Mouse (Mus musculus) heart, adult 8-10 months (tissue): ENCODE results near the gene Olfr1375. TPM values are rescaled to one million over a fixed set of nuclear protein-coding genes. Genes with fewer than 3 reads are reported as not detected.

Source experiments
- total RNA-seq, 4 experiments: library from RNA; stranded (reverse); gene quantifications; 2 replicates each; pipeline ENCODE4 v1.2.4; 2022

Olfr1375 gene
- total RNA-seq, 4 experiments from 2014 or later = not detected

Other genes with a start within 250 kb of the Olfr1375 start
- gene Zfp354c, start 220.4 kb upstream of the Olfr1375 start, total RNA-seq = 1 to 10 TPM; 2.3 to 3.6 (median 2.5) TPM
- 1 to 10 TPM; 1.2 to 2.1 (median 1.7) TPM for gene Zfp879, start 206.6 kb upstream of the Olfr1375 start, total RNA-seq
- gene Grm6, start 197.4 kb upstream of the Olfr1375 start, total RNA-seq = not detected
- 1 to 10 TPM in 1 of 4 experiments, under 1 TPM in 3; 0.41 to 1.8 (median 0.85) TPM for gene Zfp454, start 160.5 kb upstream of the Olfr1375 start, total RNA-seq
- gene Zfp2, start 131.9 kb upstream of the Olfr1375 start, total RNA-seq = 1 to 10 TPM; 3.0 to 4.2 (median 3.2) TPM
- gene Zfp354b, start 116.5 kb upstream of the Olfr1375 start, total RNA-seq = 1 to 10 TPM; 1.2 to 2.1 (median 1.7) TPM
- not detected for gene 4933414I15Rik, start 104.3 kb upstream of the Olfr1375 start, total RNA-seq
- gene Prop1, start 94.3 kb upstream of the Olfr1375 start, total RNA-seq = not detected
- not detected for gene Olfr1378, start 81.6 kb upstream of the Olfr1375 start, total RNA-seq
- gene Olfr1377, start 66.1 kb upstream of the Olfr1375 start, total RNA-seq = not detected
- gene Olfr51, start 44.5 kb upstream of the Olfr1375 start, total RNA-seq = not detected
- gene Olfr54, start 33.9 kb upstream of the Olfr1375 start, total RNA-seq = not detected
- gene Zfp354a, start 11.1 kb downstream of the Olfr1375 start, total RNA-seq = 1 to 10 TPM; 1.5 to 2.3 (median 2.1) TPM
- gene Gm12569, start 172.4 kb downstream of the Olfr1375 start, total RNA-seq = not detected
- gene Clk4, start 213.6 kb downstream of the Olfr1375 start, total RNA-seq = 10 to 100 TPM; 28.6 to 47.2 (median 37.7) TPM
- under 1 TPM in 2 of 4 experiments, not detected in 2; 0.38 to 0.50 TPM for gene BC049762, start 214.9 kb downstream of the Olfr1375 start, total RNA-seq
- 1 to 10 TPM; 1.4 to 3.2 (median 1.9) TPM for gene Col23a1, start 241.8 kb downstream of the Olfr1375 start, total RNA-seq